Mouse (Mus musculus) midbrain, embryonic 16.5 days (tissue): ENCODE results near the gene Olfr691. TPM values are rescaled to one million over a fixed set of nuclear protein-coding genes. Genes with fewer than 3 reads are reported as not detected.

Source experiments
- ATAC-seq: fragments of 200-750 bp; cut with Nextera tagmentation; 2 replicates; pipeline ENCODE4 v1.8.0; 2017; ENCODE audit warnings: moderate TSS enrichment
- H3K27ac ChIP-seq: fragments of 300-500 bp; sonication (generic); 2 replicates; pipeline ENCODE4 v1.5.1; 2014; ENCODE audit warnings: mild to moderate bottlenecking, low read length, mixed read lengths
- H3K27me3 ChIP-seq: fragments of 300-500 bp; sonication (generic); 2 replicates; pipeline ENCODE4 v1.6.1; 2014; ENCODE audit warnings: low read depth, low read length, mixed read lengths; ENCODE audit not compliant: control insufficient read depth, insufficient read depth
- H3K36me3 ChIP-seq: fragments of 300-500 bp; sonication (generic); 2 replicates; pipeline ENCODE4 v1.6.1; 2014; ENCODE audit warnings: mild to moderate bottlenecking, low read length, moderate library complexity, mixed read lengths; ENCODE audit not compliant: control insufficient read depth, insufficient read depth
- H3K4me1 ChIP-seq: fragments of 300-500 bp; sonication (generic); 2 replicates; pipeline ENCODE4 v1.6.1; 2014; ENCODE audit warnings: mild to moderate bottlenecking, low read length, mixed read lengths; ENCODE audit not compliant: control insufficient read depth, insufficient read depth
- H3K4me2 ChIP-seq: fragments of 300-500 bp; sonication (generic); 2 replicates; pipeline ENCODE4 v1.6.1; 2014; ENCODE audit warnings: mild to moderate bottlenecking, low read length, mixed read lengths
- H3K4me3 ChIP-seq: fragments of 300-500 bp; sonication (generic); 2 replicates; pipeline ENCODE4 v1.5.1; 2014; ENCODE audit warnings: low read depth, mild to moderate bottlenecking, low read length, moderate library complexity, mixed read lengths
- H3K9ac ChIP-seq: fragments of 300-500 bp; sonication (generic); 2 replicates; pipeline ENCODE4 v1.6.1; 2014; ENCODE audit warnings: low read depth, low read length, mixed read lengths
- H3K9me3 ChIP-seq: fragments of 300-500 bp; sonication (generic); replicated peaks from 2 replicates; pipeline ENCODE4 v1.6.1; 2014; ENCODE audit warnings: mild to moderate bottlenecking, low read length, mixed read lengths; ENCODE audit not compliant: control insufficient read depth, poor library complexity, severe bottlenecking
- WGBS: fragments of 180-500 bp; shearing (Covaris S2); extraction: QIAGEN DNeasy Blood & Tissue Kit; methylation state at CpG from one replicate; pipeline ENCODE4 v1.1.7; 2014; 5-methylcytosine and 5-hydroxymethylcytosine counted together
- polyA plus RNA-seq: library from polyadenylated mRNA; unstranded; fragments of >200 nt; fragmentation: Nextera tagmentation; extraction: Ambion mirVana; gene quantifications from 2 replicates; pipeline ENCODE4 v1.2.1, GENCODE M21; 2015

The Olfr691 gene
- polyA plus RNA-seq, 1 experiment from 2014 or later = 0.19 TPM

DNA sequence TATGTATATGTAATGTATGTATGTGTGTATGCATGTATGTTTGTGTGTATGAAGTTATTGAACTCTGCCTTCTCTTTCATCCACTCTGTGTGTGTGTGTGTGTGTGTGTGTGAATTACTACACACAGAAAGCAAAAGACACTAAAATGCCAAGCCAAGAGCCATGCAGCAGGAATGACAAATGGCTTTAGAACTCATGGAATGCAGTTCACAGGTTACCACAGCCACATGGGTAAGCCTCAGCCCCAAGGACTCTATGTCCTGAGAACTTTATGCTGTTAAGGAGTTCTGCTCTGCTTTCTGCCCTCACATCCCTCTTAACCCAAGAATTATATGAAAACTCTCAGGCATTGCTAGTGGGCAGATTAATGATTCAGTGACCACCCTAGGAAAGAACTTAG lies 52.0 kb downstream of the Olfr691 start:
- H3K36me3 ChIP-seq = no peaks in the 10 kb centered on the region
- no peak for ATAC-seq
- H3K4me2 ChIP-seq = no peak overlapping the region
- H3K27me3 ChIP-seq = no peaks in the 10 kb centered on the region
- no peak overlapping the region for H3K4me3 ChIP-seq
- H3K27ac ChIP-seq = no peak overlapping the region
- H3K9ac ChIP-seq = no peak overlapping the region
- no peaks in the 10 kb centered on the region for H3K9me3 ChIP-seq
- no peaks in the 10 kb centered on the region for H3K4me1 ChIP-seq

DNA sequence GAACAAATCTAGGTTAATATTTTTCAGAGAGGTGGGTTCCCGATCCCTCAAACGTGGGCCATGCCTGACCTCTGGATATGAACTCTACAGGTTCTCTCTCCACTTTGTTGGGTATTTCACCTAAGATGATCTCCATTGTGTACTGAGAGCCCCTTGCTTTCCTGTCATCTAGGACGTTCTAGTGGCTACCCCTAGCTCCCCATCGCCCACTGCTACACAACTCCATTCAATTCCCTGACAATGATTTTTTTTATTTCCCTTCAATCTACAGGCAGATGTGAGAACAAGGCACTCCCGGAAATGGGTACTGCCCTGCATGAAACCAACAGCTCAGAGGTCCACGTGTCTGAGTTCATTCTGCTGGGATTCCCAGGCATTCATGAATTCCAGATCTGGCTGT lies 54.3 kb downstream of the Olfr691 start, which contains the start of gene Olfr688:
Gene Olfr688, plus strand, starts transcription at position 301 of the 400 bp plus-strand sequence.
- H3K9me3 ChIP-seq = no peaks in the 10 kb centered on the region
- 80% methylated on average over 6 of the region's 6 CpGs for WGBS
- no peaks in the 10 kb centered on the region for H3K4me1 ChIP-seq
- no peak within 1 kb of the TSS for H3K9ac ChIP-seq
- no peak within 1 kb of the TSS for H3K27ac ChIP-seq
- H3K4me3 ChIP-seq = no peak within 1 kb of the TSS
- H3K36me3 ChIP-seq = no peaks in the 10 kb centered on the region
- H3K27me3 ChIP-seq = no peaks in the 10 kb centered on the region
- no peak within 1 kb of the TSS for H3K4me2 ChIP-seq
- no peak for ATAC-seq

Other genes with a start within 250 kb of the Olfr691 start
- gene Olfr680-ps1, start 249.5 kb downstream of the Olfr691 start, polyA plus RNA-seq = not detected in 2 replicates
- gene Olfr681, start 225.4 kb downstream of the Olfr691 start, polyA plus RNA-seq = not detected in 2 replicates
- not detected in 2 replicates for gene Olfr683, start 195.3 kb downstream of the Olfr691 start, polyA plus RNA-seq
- gene Olfr684, start 178.6 kb downstream of the Olfr691 start, polyA plus RNA-seq = not detected in 2 replicates
- gene Olfr685, start 156.3 kb downstream of the Olfr691 start, polyA plus RNA-seq = not detected in 2 replicates
- gene Olfr686, start 134.8 kb downstream of the Olfr691 start, polyA plus RNA-seq = not detected in 2 replicates
- not detected in 2 replicates for gene Olfr688, start 54.2 kb downstream of the Olfr691 start, polyA plus RNA-seq
- gene Olfr689, start 31.1 kb downstream of the Olfr691 start, polyA plus RNA-seq = 0.19 TPM in 1 of 2 replicates, not detected in the other
- not detected in 2 replicates for gene Olfr690, start 8.2 kb downstream of the Olfr691 start, polyA plus RNA-seq
- not detected in 2 replicates for gene Olfr692, start 26.0 kb upstream of the Olfr691 start, polyA plus RNA-seq
- gene Gm5901, start 32.8 kb upstream of the Olfr691 start, polyA plus RNA-seq = not detected in 2 replicates
- 43.7 and 50.8 TPM in 2 replicates for gene Fam160a2, start 57.8 kb upstream of the Olfr691 start, polyA plus RNA-seq
- gene Cnga4, start 62.3 kb upstream of the Olfr691 start, polyA plus RNA-seq = 0.14 and 0.25 TPM in 2 replicates
- gene Cckbr, start 83.5 kb upstream of the Olfr691 start, polyA plus RNA-seq = 6.2 and 8.5 TPM in 2 replicates
- gene Cavin3, start 140.0 kb upstream of the Olfr691 start, polyA plus RNA-seq = 28.6 and 31.0 TPM in 2 replicates
- 95.2 and 104 TPM in 2 replicates for gene Smpd1, start 212.1 kb upstream of the Olfr691 start, polyA plus RNA-seq
- gene Apbb1, start 239.4 kb upstream of the Olfr691 start, polyA plus RNA-seq = 333 and 360 TPM in 2 replicates